Mouse (Mus musculus): ENCODE results near the gene Phactr2. TPM values are rescaled to one million over a fixed set of nuclear protein-coding genes. Genes with fewer than 3 reads are reported as not detected.

Phactr2 gene
- polyA plus RNA-seq, 1 experiment from 2014 or later: 41.5 TPM

Other genes starting within 250 kb of the Phactr2 start
- 68.4 and 78.4 TPM in 2 replicates for gene Fuca2, start 25.1 kb upstream of the Phactr2 start, polyA plus RNA-seq (2014; fragmentation: Nextera tagmentation; extraction: Ambion mirVana)
- gene Adat2, start 78.5 kb upstream of the Phactr2 start, polyA plus RNA-seq (2014; fragmentation: Nextera tagmentation; extraction: Ambion mirVana): 7.5 and 8.5 TPM in 2 replicates
- gene Pex3, start 78.7 kb upstream of the Phactr2 start, polyA plus RNA-seq (2014; fragmentation: Nextera tagmentation; extraction: Ambion mirVana): 29.7 and 30.4 TPM in 2 replicates

Measured in kidney, embryonic 14.5 days (tissue).